Mouse (Mus musculus) megakaryocyte progenitor cell, adult 5-6 weeks (primary cell): ENCODE data around the gene Supt3. TPM values are rescaled to one million over a fixed set of nuclear protein-coding genes. Genes with fewer than 3 reads are reported as not detected.

Experiments used
- ATAC-seq: replicated peaks from 2 replicates; pipeline ENCODE4 v1.8.0; 2016; ENCODE audit warnings: mild to moderate bottlenecking, moderate TSS enrichment, inconsistent platforms; ENCODE audit not compliant: poor library complexity
- total RNA-seq, 2 experiments: library from RNA; stranded (forward) in 1 of 2; stranded (reverse) in 1 of 2; fragments of 157-497, 149-512 nt in 1 of 2; fragments of 200-1000 nt in 1 of 2; gene quantifications; 2 replicates each; pipeline versions ENCODE4 v1.2.3 to v1.2.4; 2015 to 2017

Supt3 gene
- total RNA-seq, 2 experiments from 2014 or later, result 16.2 to 37.9 TPM

DNA sequence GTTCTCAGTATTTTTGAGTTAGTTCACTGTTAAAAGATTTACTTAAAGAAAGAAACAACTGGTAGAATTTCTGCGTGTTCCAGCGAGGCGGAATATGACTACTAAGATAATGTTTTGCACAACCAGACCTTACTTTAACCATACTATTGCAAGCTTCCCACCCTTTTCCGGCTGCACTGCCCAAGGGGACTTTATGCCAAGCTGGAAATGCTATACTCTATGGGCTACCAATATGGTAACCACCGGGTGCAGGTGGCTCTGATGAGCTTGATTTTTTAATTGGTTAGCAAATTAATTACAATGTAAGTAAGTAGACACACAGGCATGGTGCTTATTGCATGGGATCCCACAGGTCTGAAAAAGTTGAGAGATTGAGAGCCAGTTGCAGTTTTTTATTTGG, 1.2 kb downstream of the Supt3 start:
- ATAC-seq, result no peak

DNA sequence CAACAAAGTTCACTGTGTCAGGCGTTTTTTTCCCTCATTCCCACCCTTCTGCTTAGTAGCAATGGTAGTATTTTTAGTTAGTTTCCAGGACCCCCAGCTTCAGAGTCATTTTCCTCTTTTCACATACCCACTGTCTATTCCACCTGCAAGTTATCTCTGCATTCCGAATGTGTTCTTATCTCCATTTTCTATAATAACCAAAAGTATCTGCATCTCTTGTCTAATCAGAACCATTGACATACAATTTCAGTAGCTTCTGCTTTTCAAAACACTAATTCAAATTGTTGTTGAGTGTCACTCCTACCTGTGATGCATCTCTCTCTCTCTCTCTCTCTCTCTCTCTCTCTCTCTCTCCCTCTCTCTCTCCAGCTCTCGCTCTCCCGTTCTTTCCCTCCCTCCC, 3.4 kb downstream of the Supt3 start:
- no peak for ATAC-seq

- ATAC-seq, result no peak
Observed at GRCm38 (mm10) chr17:44782366-44782765, 5.4 kb downstream of the Supt3 start.

GRCm38 (mm10) chr17:44783143-44783542, 6.2 kb downstream of the Supt3 start:
- peak; percentile 94 for ATAC-seq

GRCm38 (mm10) chr17:44788982-44789747, 12.2 kb downstream of the Supt3 start:
- ATAC-seq, result peak; percentile 52

- peak; percentile 61 for ATAC-seq
Observed at GRCm38 (mm10) chr17:44792218-44792917, 15.4 kb downstream of the Supt3 start.

DNA sequence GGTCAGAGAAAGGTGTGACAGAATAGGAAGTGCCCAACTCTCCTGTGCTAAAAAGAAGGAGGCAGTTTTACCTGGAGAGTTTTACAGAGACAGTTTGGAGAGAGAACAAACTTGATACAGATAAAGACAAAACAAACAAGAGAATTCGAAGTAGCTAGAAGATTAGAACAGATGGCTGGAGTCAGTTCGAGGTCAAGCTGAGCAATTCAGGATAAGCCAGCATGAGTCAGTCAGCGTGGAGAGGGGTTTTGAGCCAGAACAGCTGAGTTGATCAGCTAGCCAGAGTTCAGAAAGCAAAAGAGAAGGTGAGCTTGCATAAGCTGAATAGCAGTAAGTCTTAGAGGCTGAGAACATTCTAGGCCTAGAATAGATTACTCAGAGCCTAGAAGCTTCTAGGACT, 20.4 kb downstream of the Supt3 start:
- no peak for ATAC-seq

GRCm38 (mm10) chr17:44807031-44807430, 30.1 kb downstream of the Supt3 start:
- peak; percentile 54 for ATAC-seq

DNA sequence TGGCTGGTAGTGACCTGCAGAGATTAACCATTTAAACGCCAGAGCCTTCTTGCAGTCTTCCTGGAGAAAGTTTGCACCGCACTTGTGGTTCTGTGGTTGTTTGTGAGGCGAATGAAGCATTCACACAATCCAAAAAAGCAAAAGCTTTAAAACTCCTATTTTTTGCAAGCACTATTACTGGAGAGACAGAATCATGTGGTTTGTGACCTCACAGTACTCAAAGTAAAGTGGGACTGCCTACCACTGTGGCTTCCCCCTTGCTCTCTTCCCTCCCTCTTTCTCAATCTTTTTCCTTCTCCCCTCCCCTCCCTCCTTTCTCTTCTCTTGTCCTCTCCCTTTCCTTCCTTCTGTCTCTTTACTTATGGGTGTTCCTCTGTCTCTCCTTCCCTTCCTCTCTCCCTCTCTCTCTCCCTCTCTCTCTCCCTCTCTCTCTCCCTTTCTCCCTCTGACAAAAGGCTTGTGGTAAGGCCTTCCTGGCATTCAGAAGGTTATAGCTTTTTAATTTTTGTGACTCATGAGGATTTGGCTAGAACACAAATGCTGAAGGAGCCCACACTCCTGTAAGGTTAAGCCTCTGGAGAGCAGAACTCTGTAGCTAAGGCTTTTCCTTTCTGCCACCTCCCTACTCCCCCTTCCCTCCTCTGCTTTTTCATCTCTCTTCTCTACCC, 37.7 kb downstream of the Supt3 start, which contains the start of gene Runx2:
Runx2 (minus strand) TSS at position 290 of the 668 bp plus-strand sequence.
- ATAC-seq, result peak; percentile 75

DNA sequence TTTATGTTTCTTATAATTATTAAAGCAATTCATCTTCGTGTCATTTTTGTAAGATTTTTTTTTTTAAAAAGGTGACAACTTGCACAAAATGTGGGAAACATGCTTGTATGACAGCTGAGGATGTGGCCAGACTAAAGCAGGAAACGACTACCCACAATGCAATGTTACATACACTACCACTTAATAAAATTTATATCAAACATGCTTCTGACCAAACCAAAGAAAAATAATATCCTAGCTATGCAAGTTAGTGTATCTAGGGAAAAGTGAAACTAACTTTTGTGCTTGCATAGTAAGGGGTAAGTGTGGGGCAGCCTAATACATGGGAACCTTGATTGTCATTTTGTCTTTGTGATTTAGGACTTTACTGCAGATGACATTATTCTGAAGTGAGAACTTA, 41.9 kb downstream of the Supt3 start:
- no peak for ATAC-seq

DNA sequence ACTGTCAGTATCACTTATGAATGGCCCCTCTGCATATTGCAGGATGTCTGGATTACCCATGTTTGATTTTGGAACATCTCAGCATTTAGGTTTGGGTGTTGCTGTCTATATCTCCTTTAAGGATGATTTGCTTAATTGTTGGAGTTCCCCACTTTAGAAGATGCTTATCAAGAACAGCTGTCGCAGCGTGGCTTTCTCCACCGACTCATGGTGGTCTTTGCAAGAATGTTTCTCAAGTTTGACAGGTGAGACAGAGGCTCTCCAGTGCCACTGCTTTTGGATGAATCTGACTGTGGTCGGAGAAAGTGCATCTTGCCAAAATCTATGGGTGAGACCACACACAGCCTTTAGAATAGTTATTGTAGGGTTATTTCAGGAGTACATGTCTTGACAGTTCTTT, 42.9 kb downstream of the Supt3 start:
- no peak for ATAC-seq

DNA sequence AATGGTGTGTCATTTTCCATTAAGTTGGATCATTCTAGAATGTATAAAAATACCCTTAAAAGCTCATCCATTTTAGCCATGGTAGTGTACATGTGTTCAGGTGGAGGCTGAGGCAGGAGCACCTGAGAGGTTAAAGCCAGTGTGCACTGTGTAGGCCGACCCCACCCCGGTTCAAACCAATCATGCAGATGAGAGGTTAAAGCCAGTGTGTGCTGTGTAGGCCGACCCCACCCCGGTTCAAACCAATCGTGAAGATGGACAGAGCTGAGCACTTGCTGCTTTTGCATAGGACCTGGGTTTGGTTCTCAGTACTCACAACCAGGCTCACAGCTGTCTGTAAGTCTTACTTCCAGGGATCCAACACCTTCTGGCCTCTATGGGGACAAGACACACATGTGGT, 45.0 kb downstream of the Supt3 start:
- no peak for ATAC-seq

DNA sequence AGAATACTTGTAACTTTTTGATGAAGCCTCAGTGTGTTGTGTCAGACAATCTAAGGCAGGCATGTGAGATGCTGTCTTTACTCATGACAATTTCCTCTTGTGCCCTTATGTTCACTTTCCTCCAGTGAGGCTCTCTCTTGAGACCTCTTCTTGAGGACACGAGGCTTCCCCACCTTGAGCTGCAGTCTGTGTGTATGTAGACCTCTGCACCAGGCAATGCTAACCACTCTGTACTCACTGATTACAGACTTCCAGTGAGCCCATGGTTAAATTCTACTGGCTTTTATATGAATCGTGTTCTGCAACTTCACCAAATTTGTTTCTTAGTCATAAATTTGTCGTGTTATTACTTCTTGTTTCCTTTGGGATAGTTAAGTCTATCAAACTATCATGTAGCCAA, 50.2 kb downstream of the Supt3 start:
- no peak for ATAC-seq

- peak; percentile 87 for ATAC-seq
Observed at GRCm38 (mm10) chr17:44827964-44828363, 51.0 kb downstream of the Supt3 start.

GRCm38 (mm10) chr17:44829587-44829986, 52.6 kb downstream of the Supt3 start:
- ATAC-seq, result no peak

DNA sequence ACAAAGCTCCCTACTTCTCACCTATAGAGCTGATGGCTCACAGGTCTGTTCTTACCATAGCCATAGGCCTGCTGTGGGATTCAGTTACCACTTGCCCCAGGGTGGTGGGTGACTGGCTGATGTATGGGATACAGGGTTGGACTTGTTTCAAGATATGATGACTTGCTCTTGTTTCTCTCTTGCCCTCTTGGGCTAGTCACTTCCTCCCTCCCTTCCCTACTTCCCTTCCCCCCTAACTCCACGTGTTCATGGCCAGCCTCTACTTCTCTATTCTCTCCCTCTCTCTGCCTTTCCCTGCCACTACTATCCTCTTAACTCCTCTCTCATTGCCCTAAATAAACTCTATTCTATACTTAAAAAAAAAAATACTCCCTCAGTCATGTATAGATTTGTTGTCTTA, 54.2 kb downstream of the Supt3 start:
- ATAC-seq, result 0 out of 2 replicates have a peak, but pooled peaks have one; percentile 39

DNA sequence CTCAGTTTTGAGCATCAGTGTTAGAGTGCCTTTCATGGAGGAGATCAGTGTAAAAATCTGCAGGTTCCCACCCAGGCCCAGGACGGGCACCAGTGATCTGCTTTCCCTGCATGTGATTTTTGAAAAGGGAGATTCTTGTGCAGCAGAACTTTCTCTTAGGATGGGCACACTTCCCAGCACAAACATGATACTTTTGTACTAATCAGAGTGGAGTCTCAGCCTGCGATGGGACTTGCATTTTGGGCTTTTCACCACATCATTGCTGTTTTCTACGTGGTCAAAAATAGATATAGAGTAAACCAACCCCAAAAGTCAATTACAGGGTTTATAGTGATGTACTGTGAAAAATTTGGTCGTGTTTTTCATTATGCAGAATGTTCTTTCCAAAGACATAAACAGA, 65.2 kb downstream of the Supt3 start:
- no peak for ATAC-seq

- no peak for ATAC-seq
Observed at GRCm38 (mm10) chr17:44863165-44863564, 86.2 kb downstream of the Supt3 start.

- no peak for ATAC-seq
Observed at GRCm38 (mm10) chr17:44893592-44893991, 116.6 kb downstream of the Supt3 start.

- no peak for ATAC-seq
Observed at GRCm38 (mm10) chr17:44943536-44944090, 166.7 kb downstream of the Supt3 start.

- peak; percentile 85 for ATAC-seq
Observed at GRCm38 (mm10) chr17:44945333-44945732, 168.4 kb downstream of the Supt3 start.
